Mouse (Mus musculus): ENCODE measurements around the gene Maea. TPM values are rescaled to one million over a fixed set of nuclear protein-coding genes. Genes with fewer than 3 reads are reported as not detected.
"Not testable (repeated sequence)": the region's sequence is repeated elsewhere in the genome, so short reads cannot be mapped to it uniquely, and the experiment has no call there.

Gene Maea
- polyA plus RNA-seq, 1 experiment from 2014 or later = 122 TPM

- peak overlapping the region; percentile 39; the same call in 1 of the 2 replicates for H3K27ac ChIP-seq (ENCODE audit: low read depth, low read length)
- H3K27me3 ChIP-seq (replicated peaks; ENCODE audit: control insufficient read depth, insufficient read depth, low read length) = no peaks in the 10 kb centered on the region
- H3K4me3 ChIP-seq (ENCODE audit: low read depth, low read length) = peak overlapping the region; percentile 99
- DNase-seq (ENCODE audit: low spot score) = peak; percentile 5
- H3K36me3 ChIP-seq (ENCODE audit: control insufficient read depth, insufficient read depth, low read length) = peaks cover 4% of the 10 kb centered on the region; the same call in 1 of the 2 replicates
- H3K9me3 ChIP-seq (replicated peaks; ENCODE audit: control insufficient read depth, low read length) = no peaks in the 10 kb centered on the region
- H3K4me1 ChIP-seq (ENCODE audit: control insufficient read depth, insufficient read depth, low read length) = peaks cover 12% of the 10 kb centered on the region
- no peak; the same call in 1 of the 2 replicates for ATAC-seq
- WGBS = under 1% methylated on average over 23 of the region's 31 CpGs
- peak overlapping the region; percentile 93 for H3K9ac ChIP-seq (ENCODE audit: low read length)
- H3K4me2 ChIP-seq (ENCODE audit: low read length) = peak overlapping the region; percentile 83
Measured at GRCm38 (mm10) chr5:33335977-33336360, 660 bp downstream of the Maea start.

GRCm38 (mm10) chr5:33337206-33337605, 1.9 kb downstream of the Maea start:
- Histone ChIP-seq H3K4me2 (ENCODE audit: low read length) (peak overlapping the region; percentile 83; the same call in 1 of the 2 replicates), H3K27me3 (replicated peaks; ENCODE audit: control insufficient read depth, insufficient read depth, low read length) (no peaks in the 10 kb centered on the region), H3K9ac (ENCODE audit: low read length) (no peak overlapping the region), H3K4me1 (ENCODE audit: control insufficient read depth, insufficient read depth, low read length) (peaks cover 12% of the 10 kb centered on the region), H3K9me3 (replicated peaks; ENCODE audit: control insufficient read depth, low read length) (no peaks in the 10 kb centered on the region), H3K27ac (ENCODE audit: low read depth, low read length) (no peak overlapping the region), H3K4me3 (ENCODE audit: low read depth, low read length) (no peak overlapping the region), H3K36me3 (ENCODE audit: control insufficient read depth, insufficient read depth, low read length) (peaks cover 4% of the 10 kb centered on the region; the same call in 1 of the 2 replicates)
- ATAC-seq = no peak
- WGBS = 84% methylated on average over 8 of the region's 8 CpGs
- no peak for DNase-seq (ENCODE audit: low spot score)

- H3K27me3 ChIP-seq (replicated peaks; ENCODE audit: control insufficient read depth, insufficient read depth, low read length) = no peaks in the 10 kb centered on the region
Measured at GRCm38 (mm10) chr5:33341165-33341564, 5.9 kb downstream of the Maea start.

GRCm38 (mm10) chr5:33342248-33342647, 6.9 kb downstream of the Maea start:
- H3K4me2 ChIP-seq (ENCODE audit: low read length); H3K27ac ChIP-seq (ENCODE audit: low read depth, low read length); DNase-seq (ENCODE audit: low spot score); H3K4me1 ChIP-seq (ENCODE audit: control insufficient read depth, insufficient read depth, low read length); H3K36me3 ChIP-seq (ENCODE audit: control insufficient read depth, insufficient read depth, low read length); H3K27me3 ChIP-seq (replicated peaks; ENCODE audit: control insufficient read depth, insufficient read depth, low read length); H3K4me3 ChIP-seq (ENCODE audit: low read depth, low read length); H3K9me3 ChIP-seq (replicated peaks; ENCODE audit: control insufficient read depth, low read length); ATAC-seq; H3K9ac ChIP-seq (ENCODE audit: low read length): not testable (repeated sequence)
- 68% methylated on average over 3 of the region's 3 CpGs for WGBS

More at GRCm38 (mm10) chr5:33341165-33341564, 5.9 kb downstream of the Maea start:
- H3K27ac ChIP-seq (ENCODE audit: low read depth, low read length) = no peak overlapping the region
- ATAC-seq = no peak
- WGBS = 92% methylated on average over 6 of the region's 6 CpGs
- H3K4me3 ChIP-seq (ENCODE audit: low read depth, low read length) = no peak overlapping the region
- no peak overlapping the region for H3K9ac ChIP-seq (ENCODE audit: low read length)
- H3K9me3 ChIP-seq (replicated peaks; ENCODE audit: control insufficient read depth, low read length) = no peaks in the 10 kb centered on the region
- DNase-seq (ENCODE audit: low spot score) = no peak
- peaks cover 4% of the 10 kb centered on the region; the same call in 1 of the 2 replicates for H3K36me3 ChIP-seq (ENCODE audit: control insufficient read depth, insufficient read depth, low read length)
- H3K4me1 ChIP-seq (ENCODE audit: control insufficient read depth, insufficient read depth, low read length) = peaks cover 11% of the 10 kb centered on the region
- H3K4me2 ChIP-seq (ENCODE audit: low read length) = no peak overlapping the region

GRCm38 (mm10) chr5:33342821-33343220, 7.5 kb downstream of the Maea start:
- DNase-seq (ENCODE audit: low spot score) = no peak
- Histone ChIP-seq H3K9ac (ENCODE audit: low read length) (no peak overlapping the region), H3K27ac (ENCODE audit: low read depth, low read length) (no peak overlapping the region), H3K4me3 (ENCODE audit: low read depth, low read length) (no peak overlapping the region), H3K36me3 (ENCODE audit: control insufficient read depth, insufficient read depth, low read length) (peaks cover 4% of the 10 kb centered on the region; the same call in 1 of the 2 replicates), H3K9me3 (replicated peaks; ENCODE audit: control insufficient read depth, low read length) (no peaks in the 10 kb centered on the region), H3K4me2 (ENCODE audit: low read length) (no peak overlapping the region), H3K4me1 (ENCODE audit: control insufficient read depth, insufficient read depth, low read length) (no peaks in the 10 kb centered on the region), H3K27me3 (replicated peaks; ENCODE audit: control insufficient read depth, insufficient read depth, low read length) (no peaks in the 10 kb centered on the region)
- no peak for ATAC-seq

- H3K4me3 ChIP-seq (ENCODE audit: low read depth, low read length) = no peak overlapping the region
- H3K4me2 ChIP-seq (ENCODE audit: low read length) = no peak overlapping the region
- no peak for DNase-seq (ENCODE audit: low spot score)
- H3K27me3 ChIP-seq (replicated peaks; ENCODE audit: control insufficient read depth, insufficient read depth, low read length) = no peaks in the 10 kb centered on the region
- H3K4me1 ChIP-seq (ENCODE audit: control insufficient read depth, insufficient read depth, low read length) = no peaks in the 10 kb centered on the region
- ATAC-seq = no peak
- H3K27ac ChIP-seq (ENCODE audit: low read depth, low read length) = no peak overlapping the region
- no peaks in the 10 kb centered on the region for H3K36me3 ChIP-seq (ENCODE audit: control insufficient read depth, insufficient read depth, low read length)
- H3K9ac ChIP-seq (ENCODE audit: low read length) = no peak overlapping the region
- H3K9me3 ChIP-seq (replicated peaks; ENCODE audit: control insufficient read depth, low read length) = no peaks in the 10 kb centered on the region
Measured at GRCm38 (mm10) chr5:33343571-33343970, 8.3 kb downstream of the Maea start.

GRCm38 (mm10) chr5:33344070-33344469, 8.8 kb downstream of the Maea start:
- no peaks in the 10 kb centered on the region for H3K36me3 ChIP-seq (ENCODE audit: control insufficient read depth, insufficient read depth, low read length)
- ATAC-seq (no peak), DNase-seq (ENCODE audit: low spot score) (no peak)
- no peak overlapping the region for H3K27ac ChIP-seq (ENCODE audit: low read depth, low read length)
- 93% methylated on average over 3 of the region's 3 CpGs for WGBS
- H3K9me3 ChIP-seq (replicated peaks; ENCODE audit: control insufficient read depth, low read length) = no peaks in the 10 kb centered on the region
- H3K4me2 ChIP-seq (ENCODE audit: low read length) = no peak overlapping the region
- no peaks in the 10 kb centered on the region for H3K27me3 ChIP-seq (replicated peaks; ENCODE audit: control insufficient read depth, insufficient read depth, low read length)
- H3K4me1 ChIP-seq (ENCODE audit: control insufficient read depth, insufficient read depth, low read length) = no peaks in the 10 kb centered on the region
- no peak overlapping the region for H3K4me3 ChIP-seq (ENCODE audit: low read depth, low read length)
- no peak overlapping the region for H3K9ac ChIP-seq (ENCODE audit: low read length)

- 83% methylated on average over 3 of the region's 3 CpGs for WGBS
- H3K9ac ChIP-seq (ENCODE audit: low read length) = no peak overlapping the region
- H3K4me3 ChIP-seq (ENCODE audit: low read depth, low read length) = no peak overlapping the region
- H3K4me1 ChIP-seq (ENCODE audit: control insufficient read depth, insufficient read depth, low read length) = no peaks in the 10 kb centered on the region
- ATAC-seq (no peak), DNase-seq (ENCODE audit: low spot score) (no peak)
- H3K27me3 ChIP-seq (replicated peaks; ENCODE audit: control insufficient read depth, insufficient read depth, low read length) = no peaks in the 10 kb centered on the region
- H3K4me2 ChIP-seq (ENCODE audit: low read length) = no peak overlapping the region
- H3K36me3 ChIP-seq (ENCODE audit: control insufficient read depth, insufficient read depth, low read length) = no peaks in the 10 kb centered on the region
- no peak overlapping the region for H3K27ac ChIP-seq (ENCODE audit: low read depth, low read length)
- no peaks in the 10 kb centered on the region for H3K9me3 ChIP-seq (replicated peaks; ENCODE audit: control insufficient read depth, low read length)
Measured at GRCm38 (mm10) chr5:33347620-33348019, 12.3 kb downstream of the Maea start.

- H3K9ac ChIP-seq (ENCODE audit: low read length) = no peak overlapping the region
- no peak overlapping the region for H3K4me2 ChIP-seq (ENCODE audit: low read length)
- H3K4me3 ChIP-seq (ENCODE audit: low read depth, low read length) = no peak overlapping the region
- DNase-seq (ENCODE audit: low spot score) (no peak), ATAC-seq (no peak)
- H3K27ac ChIP-seq (ENCODE audit: low read depth, low read length) = no peak overlapping the region
- no peaks in the 10 kb centered on the region for H3K4me1 ChIP-seq (ENCODE audit: control insufficient read depth, insufficient read depth, low read length)
- no peaks in the 10 kb centered on the region for H3K9me3 ChIP-seq (replicated peaks; ENCODE audit: control insufficient read depth, low read length)
- WGBS = 96% methylated on average over 5 of the region's 5 CpGs
- H3K27me3 ChIP-seq (replicated peaks; ENCODE audit: control insufficient read depth, insufficient read depth, low read length) = no peaks in the 10 kb centered on the region
- H3K36me3 ChIP-seq (ENCODE audit: control insufficient read depth, insufficient read depth, low read length) = no peaks in the 10 kb centered on the region
Measured at GRCm38 (mm10) chr5:33349205-33349604, 13.9 kb downstream of the Maea start.
